Mouse (Mus musculus) right cerebral cortex, postnatal 4 days (tissue): ENCODE data around the gene Bud13.
"Not testable (repeated sequence)": the region's sequence is repeated elsewhere in the genome, so short reads cannot be mapped to it uniquely, and the experiment has no call there.

Experiments
- DNase-seq: peaks from one replicate; pipeline ENCODE4 v3.0.0-alpha.2; 2022

Bud13 gene

DNA sequence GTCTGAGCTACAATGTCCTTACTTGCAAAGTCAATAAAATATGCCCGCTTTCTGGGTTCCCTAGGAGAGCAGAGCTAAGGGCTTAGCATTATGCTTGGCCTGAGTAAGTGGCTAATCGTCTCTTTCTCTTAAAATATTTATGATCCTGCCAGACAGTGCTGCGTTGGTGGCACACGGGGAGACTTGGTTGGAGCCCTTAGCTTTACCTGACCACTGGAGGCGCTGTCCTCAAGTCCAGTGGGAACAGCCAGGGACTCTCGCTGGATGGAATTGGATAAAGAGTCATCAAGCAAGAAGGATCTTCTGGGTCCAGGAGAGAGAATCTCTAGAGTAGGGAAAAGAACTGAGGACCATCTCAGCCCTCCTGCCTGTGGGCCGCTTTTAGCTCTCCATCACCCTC is 26.3 kb downstream of the Bud13 start:
- no peak for DNase-seq

DNA sequence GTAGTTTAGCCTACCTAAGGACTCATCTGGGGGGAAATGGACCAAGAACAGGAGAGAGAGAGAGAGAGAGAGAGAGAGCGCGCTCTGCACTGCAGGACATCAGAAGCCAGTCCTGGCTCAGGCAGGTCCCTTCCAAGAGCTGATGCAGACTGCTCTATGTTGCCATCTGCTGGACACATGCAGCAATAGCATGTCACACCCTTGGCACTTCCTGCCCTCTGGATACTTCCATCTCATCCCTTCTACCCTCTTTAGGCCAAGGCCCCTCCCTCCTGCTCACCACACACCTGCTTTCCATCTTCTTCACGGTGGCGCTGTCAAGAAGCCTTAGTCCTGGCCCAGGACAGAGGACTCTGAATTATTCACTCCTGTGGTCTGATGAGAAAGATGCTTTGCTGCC is 31.7 kb downstream of the Bud13 start:
- peak; percentile 44 for DNase-seq

DNA sequence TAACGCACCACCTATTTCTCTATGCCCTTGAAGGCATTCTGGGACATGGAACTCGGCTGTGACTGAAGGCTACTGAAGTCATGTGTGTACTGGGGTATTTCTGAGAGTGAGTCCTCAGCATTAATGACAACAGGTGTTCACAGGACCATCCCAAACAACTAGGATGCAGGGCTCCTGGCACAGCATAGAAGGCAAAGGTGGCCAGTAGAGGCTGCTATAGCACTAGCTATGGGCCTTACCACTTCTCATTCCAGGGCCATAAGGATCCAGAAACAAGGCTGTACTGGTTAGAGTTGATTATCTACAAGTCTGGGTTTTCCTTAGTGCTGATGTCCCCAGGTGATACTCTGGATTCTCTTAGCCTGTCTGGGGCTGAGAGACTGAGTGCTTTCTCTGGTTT is 32.1 kb downstream of the Bud13 start:
- DNase-seq, result no peak

DNA sequence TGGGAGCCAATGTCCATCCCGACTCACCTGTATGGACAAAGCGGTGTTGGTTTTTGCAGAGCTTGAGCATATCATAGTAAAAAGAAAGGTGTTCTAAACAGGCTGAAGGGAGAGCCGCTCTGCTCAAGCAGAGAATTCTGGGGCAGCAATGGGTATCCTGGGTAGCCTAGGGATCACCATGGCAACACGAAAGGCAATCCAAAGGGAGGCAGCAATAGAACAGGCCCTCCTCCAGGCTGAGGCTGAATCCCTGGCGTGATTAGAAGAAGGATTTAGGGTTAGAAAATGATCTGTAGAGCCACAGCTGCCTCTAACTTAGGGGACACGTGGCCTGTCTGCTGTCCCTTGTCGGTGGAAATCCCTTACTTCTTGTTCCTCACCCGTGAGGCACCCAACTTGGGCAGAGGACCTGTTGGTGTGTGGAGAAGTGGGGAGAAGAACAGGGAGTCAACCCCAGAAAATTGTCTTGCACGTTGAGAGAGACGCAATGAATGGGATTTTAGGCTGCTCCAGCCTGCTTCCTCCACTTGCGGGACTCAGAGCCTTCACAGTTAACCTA is 33.1 kb downstream of the Bud13 start:
- DNase-seq, result no peak

DNA sequence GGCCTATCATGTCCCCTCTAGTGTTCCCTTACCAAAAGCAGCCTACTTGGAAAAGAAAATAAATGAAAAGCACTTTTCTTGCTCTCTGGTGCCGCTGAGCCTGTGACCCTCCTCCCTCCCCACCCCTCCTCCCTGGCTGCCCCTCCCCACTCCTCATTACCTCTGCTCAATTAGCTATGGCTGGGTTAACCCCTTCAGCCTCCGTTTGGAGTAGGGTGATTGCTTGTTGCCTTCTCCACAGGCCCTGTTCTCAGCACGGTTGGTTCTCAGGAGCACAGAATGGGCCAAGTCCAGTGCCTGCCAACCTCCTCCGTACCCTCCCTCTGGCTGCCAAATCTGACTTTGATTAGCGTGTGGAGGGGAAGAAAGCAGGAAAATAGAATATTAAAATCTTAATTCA is 33.6 kb downstream of the Bud13 start:
- DNase-seq, result no peak

DNA sequence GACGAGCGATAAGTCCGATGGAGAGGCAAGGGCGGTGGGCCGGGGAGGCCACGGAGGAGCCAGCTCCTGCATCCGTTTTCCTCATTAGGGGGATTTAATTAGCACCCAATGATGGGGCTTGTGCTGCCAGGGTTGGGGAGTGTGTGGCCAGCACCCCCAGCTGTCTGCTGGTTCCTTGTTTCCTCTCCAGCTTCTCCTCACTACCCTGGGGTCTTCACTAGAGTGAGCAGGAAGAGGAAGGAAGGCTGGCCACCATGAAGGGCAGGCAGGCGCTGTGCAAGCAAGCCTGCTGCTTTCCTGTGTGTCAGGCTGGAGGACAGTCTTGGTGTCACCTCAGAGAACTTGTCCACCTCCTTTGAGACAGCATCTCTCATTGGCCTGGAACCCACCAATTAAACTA is 34.1 kb downstream of the Bud13 start:
- DNase-seq, result no peak

DNA sequence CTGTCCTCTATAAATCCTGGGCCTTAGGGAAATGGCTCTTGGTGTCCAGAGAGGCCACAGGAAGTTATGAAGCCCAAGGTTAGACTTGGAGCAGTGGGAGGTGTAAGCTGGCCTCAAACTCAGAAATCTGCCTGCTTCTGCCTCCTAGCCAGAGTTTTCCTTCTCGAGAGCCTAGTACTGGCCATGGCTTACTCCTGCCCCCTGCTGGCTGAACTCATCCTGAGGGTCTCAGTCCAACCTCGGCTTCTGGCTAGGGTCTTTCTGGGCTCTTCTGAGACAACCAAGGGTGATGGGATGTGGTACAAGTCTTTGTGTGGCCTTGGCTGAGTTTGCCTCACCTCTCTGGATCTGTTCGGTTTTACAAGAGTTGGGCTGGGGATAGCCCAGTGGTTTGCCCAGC is 35.1 kb downstream of the Bud13 start:
- no peak for DNase-seq

DNA sequence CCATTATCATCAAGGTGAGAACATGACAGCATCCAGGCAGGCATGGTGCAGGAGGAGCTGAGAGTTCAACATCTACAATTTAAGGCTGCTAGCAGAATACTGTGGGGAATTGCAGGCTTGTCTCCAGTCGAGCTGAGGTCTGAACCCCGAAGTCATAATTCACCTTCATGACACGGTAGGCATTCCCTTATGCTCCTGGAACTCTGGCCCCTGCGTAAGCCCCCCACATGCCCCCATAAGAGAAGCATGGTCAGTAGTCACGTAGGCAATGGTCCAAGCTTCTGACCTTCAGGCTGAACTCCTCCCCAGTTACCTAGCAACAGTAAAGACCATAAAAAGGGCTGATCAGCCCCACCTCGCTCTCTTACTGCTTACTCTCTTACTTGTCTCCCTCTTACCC is 37.1 kb downstream of the Bud13 start, which contains the start of gene 4931429L15Rik:
Gene 4931429L15Rik (minus strand): TSS at position 101 of the 400 bp plus-strand sequence.
- not testable (repeated sequence) for DNase-seq

DNA sequence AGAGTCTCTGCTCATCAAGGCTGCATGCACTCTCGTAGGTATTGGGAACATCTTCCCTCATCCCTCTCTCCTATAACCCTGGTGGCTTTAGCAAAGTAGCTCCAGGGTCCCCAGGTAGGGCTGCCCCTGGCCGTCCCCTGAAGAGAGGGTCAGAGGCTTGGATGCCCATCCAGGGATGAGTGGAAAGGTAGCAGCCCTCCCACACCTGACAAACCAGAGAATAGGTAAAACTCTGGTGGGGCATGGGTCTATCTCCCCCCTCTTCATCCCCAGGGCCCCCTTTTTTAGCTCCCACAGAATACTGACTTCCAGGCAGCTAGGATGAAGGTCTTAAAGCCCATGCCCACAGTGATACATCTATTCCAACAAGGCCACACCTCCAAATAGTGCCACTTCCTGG is 37.7 kb downstream of the Bud13 start:
- no peak for DNase-seq

DNA sequence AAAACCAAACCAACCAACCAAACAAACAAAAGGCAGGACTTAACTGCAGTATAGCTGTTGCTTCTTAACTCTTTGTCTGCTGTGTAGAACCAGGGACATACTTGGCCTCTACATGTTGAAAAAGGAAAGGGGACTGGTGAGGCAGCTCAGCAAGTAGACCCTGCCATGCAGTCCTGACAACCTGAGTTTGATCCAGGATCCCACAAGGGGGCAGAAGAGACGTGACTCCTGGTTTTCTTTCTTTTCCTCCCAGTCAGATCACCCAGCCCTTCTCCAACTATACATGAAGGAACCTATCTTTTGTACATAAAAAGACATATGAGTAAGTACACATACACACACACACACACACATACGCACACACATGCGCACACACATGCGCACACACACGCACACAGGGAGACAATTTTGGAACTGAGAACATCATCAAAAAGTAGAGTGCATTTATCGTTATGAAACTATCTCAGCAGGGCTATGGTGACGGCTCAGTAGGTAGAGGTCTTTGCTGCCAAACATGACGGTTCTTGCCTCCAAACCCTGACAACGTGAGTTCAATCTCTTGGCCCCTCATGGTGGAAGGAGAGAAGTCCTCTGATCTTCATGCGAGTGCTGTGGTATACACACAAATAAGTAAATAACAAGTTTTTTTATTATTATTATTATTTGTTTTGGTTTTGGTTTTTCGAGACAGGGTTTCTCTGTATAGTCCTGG is 44.0 kb downstream of the Bud13 start:
- no peak for DNase-seq

DNA sequence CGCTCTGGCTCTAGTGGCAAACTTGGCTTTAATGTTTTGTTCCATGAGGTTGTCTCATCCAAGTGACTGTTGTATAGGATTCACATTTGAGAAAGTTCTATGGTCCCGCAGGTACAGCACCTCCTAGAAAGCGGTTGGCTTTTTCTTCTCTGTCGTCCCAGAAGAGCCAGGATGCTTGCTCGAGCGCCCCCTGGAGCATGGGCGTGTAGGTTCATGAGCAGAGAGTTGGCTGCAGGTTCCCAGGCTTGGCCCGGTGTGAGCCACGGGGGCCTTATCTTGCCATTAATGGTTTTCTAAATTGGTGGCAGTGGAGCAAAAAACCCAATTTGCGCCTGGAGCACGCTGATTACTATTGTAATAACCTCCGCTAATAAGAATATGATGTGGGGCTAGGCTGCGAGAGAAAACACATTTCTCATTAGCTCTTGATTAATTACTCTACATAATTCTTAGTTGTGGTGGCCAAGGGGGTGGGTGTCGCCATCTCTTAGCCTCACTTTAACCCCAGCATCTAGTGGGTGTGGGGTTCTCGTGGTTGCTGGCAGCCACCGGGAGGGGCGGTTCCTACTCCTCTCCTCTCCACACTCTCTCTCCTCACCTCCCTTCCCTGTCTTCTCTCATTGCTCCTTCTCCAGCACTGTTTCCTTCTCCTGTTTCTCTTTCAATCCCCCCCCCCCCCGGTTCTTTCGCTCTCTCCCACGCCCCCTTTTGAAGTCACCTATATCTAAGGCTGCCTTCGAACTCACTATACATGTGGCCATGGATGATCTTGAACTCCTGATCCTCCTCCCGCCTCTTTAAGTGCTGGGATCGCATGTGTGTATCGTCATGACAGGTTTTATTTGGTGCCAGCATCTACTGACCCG is 45.1 kb downstream of the Bud13 start:
- no peak for DNase-seq

DNA sequence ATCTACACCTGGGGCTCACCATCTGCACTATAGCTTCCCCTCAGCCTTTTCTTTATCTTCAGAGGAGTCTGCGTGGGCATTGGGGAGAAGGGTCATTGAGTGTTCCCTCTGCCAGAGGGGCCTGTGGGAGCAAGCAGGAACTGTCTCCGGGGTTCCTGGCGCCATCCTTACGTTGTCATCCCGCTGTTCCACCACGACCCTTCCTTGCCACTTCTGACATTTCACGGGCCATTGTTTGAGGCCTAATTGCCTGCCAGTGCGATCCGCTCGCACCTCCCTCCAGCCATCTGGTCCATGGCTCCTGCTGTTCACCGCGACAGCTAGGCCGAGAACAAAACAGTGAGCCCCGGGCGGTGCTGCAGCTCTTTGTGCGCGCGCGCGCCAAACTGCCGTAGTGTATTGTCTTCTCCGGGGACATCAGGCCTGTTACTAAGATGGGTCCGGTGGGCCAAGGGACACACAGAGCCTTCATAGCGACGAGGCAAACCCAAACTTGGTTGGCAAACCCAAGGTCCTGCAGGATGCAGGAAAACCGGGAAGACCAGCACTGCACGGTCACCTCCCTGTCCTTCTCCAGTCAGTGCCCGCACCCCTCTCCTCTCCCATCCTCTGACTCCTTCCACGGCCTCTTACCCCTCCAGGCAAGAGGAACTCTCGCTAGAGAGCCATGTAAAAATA is 45.9 kb downstream of the Bud13 start:
- peak; percentile 73 for DNase-seq

DNA sequence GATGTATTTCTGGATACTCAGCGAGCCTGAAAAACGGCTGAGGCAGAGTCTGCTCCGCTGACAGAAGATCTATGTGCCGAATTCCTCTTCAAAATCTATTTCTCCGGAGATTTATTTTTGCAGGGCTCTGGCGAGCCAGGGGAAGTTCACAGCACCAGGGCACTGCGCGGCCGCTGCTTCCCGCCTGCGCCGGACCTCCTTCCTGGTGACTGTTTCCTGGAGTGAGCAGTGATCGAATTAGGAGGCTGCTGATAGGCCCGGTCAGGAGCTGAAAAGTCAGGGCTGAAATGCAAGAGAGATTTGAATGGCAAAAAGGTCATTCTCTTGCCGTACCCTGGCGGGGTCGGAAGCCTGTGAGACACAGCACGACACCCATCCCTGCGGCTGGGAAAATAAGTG is 46.4 kb downstream of the Bud13 start:
- DNase-seq, result no peak

DNA sequence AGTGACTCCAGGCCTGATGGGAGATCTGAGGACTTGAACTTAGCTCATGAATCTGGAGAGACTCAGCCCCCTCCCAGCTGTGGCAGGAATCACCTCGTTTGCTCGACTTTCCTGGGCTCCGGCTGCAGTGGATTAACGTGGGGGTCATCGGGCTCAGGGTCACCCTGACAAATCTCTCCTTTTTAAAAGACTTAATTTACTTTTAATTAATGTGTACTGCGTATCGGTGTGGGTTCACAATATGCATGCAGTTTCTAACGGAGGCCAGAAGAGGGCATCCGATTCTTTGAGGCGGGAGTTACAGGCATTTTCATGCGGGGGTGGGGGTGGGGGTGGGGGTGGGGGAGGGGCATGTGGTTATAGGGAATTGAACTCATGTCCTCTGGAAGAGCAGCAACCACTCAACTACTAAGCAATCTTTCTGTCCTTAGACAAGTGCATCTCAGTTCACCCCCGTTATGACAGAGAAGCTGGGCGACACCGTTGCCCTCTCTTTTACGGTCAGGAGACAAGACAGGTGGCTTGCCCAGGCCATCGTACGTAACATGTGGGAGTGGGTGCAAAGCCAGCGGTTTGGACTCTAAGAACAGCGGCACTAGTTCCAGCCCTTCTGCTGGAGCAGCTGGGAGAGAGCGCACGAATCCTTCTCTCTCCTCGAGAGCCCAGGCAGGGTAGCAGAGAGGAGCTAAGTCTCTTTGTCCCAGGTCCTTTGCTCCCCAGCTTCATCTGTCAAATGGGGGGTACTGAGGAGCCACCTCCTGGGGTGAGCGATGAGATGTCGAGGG is 47.2 kb downstream of the Bud13 start:
- DNase-seq, result no peak

DNA sequence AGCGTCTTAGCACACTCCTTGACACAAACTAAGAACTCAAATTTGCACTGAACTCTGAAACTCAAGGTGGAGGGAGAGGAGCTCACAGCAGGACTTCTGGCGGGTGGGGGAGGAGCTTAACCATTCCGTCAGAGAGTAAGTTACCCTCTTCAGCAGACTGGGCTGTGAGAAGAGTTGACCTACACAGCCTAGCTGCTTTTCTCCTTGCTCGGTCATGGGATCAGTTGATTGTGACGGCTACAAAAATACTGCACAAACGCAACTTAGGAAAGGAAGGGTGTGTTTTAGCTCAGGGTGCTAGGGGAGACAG is 47.7 kb downstream of the Bud13 start:
- DNase-seq, result no peak

DNA sequence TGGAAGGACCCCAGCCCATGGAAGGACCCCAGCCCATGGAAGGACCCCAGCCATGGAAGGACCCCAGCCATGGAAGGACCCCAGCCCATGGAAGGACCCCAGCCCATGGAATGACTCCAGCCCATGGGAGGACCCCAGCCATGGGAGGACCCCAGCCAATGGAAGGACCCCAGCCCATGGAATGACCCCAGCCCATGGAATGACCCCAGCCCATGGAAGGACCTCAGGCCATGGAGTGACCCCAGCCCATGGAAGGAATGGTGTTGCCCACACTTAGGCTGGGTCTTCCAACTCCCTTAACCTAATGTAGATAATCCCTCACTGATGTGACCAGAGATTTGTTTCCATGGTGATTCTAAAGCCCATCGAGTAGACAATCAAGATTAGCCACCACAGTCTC is 48.5 kb downstream of the Bud13 start:
- no peak for DNase-seq

DNA sequence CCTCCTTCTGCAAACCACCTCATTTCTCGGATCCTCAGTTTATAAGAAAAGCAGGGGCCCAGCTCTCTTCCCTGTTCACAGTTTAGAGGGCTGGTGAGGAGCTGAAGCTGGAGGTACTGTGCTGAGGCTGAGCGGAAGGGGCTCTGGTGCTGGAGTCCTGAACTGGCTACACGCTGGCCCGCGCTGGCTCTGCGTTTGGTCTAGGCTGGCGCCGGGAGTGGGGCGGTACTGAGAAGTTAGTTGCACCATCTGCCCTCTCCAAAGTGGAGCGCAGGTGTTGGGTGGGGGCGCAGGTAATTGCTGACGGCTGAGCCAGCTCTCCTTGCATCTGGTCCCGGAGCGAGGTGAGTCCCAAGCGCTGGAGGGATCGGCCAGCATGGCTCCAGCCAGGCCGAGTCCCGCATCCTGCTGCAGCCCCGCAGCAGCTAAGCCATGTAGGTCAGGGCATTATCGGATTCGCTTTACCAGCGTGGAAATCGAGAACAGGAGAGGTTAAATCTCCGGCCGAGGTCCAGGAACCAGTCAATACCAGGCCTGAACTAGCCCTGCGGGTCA is 51.7 kb downstream of the Bud13 start:
- no peak for DNase-seq

DNA sequence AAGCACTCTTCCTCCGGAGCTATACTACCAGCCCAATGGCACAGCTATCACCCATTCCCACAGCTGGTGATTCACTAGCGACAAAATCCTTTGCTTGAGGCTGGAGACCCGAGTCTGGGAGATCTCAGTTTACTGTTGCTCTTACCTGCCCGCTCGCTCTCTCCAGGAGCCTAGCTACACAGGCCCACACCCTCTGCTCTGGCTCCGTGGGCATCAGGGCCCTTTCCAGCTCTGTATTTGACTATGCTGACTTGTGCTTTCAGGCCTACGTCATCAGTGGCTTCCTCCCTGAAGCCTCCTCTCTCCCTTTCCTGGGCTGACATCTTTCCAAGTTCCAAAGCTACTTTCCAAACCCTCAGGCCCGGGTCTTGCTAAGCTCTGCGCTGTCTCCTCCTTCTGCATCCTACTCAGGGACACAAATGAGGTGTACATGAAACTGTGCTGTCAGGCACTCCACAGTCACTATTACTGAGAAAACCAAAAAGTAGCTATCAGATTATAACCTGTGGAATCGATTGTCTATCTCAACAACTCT is 52.7 kb downstream of the Bud13 start:
- no peak for DNase-seq

DNA sequence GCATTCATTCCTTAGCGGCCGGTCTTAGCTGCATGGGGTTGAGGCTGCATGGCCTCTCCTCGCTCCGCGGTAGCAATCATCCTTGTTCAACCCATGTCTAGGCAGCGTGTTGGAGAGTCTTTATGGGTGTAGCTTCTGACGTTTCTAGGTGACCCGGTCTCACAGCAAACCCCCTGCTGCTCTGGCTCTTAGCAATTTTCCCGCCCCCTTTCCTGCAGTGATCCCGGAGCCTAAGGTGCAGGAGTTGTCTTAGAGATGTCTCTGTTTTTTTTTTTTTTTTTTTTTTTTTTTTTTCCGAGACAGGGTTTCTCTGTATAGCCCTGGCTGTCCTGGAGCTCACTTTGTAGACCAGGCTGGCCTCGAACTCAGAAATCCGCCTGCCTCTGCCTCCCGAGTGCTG is 53.5 kb downstream of the Bud13 start:
- DNase-seq, result not testable (repeated sequence)

DNA sequence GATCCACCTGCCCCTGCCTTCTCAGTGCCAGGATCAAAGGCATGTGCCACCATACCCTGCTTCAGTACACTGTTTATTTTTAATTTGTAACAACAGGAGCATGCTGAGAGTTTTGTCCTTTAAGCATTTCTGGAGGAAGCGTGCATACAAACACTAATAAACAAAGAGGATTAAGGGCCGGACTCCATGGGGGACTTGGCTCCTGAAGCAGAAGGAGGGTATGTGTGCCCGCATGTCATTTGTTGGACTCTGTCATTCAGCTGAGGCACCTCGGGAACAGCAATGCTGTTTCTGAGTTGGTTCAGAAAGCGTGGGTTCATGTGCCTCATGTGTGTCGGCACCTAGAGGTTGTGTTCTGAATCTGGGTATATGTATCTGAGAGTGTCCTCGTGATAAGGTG is 54.5 kb downstream of the Bud13 start:
- DNase-seq, result no peak

DNA sequence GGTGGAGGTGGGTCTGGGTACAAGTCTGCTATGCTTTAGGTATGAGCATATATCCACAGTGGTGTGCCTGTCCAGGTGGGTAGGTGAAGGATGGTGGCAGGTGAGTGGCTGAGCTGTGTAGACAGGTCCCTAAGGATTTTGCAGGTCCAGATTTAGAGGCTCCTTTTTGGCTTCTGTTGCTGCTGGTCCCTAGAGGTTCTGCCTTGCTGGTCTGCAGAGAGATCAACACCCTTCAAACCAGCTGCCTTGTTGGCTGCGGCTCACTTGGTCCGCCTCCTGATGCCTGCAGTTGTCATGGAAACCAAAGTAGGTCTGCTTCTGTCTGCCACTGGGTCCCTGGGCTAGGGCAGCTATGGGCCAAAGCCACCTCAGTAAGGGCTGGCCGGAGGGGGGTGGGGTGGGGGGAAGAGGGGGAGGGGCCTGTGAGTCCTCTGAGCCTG is 55.1 kb downstream of the Bud13 start:
- DNase-seq, result no peak

DNA sequence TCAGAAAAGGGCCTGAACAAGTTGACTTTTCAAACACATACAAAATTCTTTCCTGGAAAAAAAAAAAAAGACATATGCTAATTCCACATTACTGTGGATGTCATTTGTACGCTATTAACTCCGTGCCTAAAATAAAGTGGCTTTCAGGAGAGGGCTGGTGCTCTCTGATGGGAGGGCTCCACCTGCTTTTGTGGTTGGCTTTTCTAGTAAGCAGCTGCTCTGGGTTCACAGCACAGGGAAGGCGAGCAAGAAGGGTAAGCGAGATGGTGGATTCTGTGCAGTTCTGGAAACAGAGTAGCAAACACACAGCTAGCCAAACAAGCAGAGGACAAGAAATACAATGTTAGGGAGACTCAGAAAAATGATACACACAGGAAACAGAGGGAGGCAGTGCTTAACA is 55.6 kb downstream of the Bud13 start:
- DNase-seq, result no peak
